Mouse (Mus musculus) telencephalon, adult 2 months (tissue): Measurements from ENCODE around the gene Trim24.
"Not testable (repeated sequence)": the region's sequence is repeated elsewhere in the genome, so short reads cannot be mapped to it uniquely, and the experiment has no call there.

Source experiments
- DNase-seq: peaks from one replicate; pipeline ENCODE4 v3.0.0-alpha.2; 2011; ENCODE audit warnings: low read depth, low spot score

Gene Trim24

GRCm38 (mm10) chr6:37870245-37871136 is at the start of gene Trim24:
Gene Trim24, plus strand, starts transcription at chr6:37870811.
- peak; percentile 98 for DNase-seq

GRCm38 (mm10) chr6:37821531-37822051 is 49.0 kb upstream of the Trim24 start:
- no peak for DNase-seq

DNA sequence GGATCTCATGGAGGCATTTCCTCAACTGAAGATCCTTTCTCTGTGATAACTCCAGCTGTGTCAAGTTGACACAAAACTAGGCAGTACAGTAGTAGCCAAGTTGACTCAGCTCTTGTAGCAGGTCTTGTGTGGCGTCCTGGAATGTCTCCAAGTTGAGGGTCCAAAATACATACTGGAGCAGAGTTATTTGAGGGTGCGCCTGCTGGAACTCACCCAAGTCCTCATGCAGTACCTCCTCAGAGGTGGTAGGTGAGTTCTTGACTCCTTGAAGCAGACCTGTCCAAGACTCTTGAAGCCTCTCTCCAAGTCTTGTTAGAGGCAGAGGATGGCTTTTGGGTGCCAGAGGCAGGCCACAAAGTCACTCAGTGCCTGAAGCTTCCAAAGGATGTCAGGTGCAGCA is 48.2 kb upstream of the Trim24 start:
- DNase-seq: no peak

- no peak for DNase-seq
Observed at GRCm38 (mm10) chr6:37823731-37824130, 46.9 kb upstream of the Trim24 start.

GRCm38 (mm10) chr6:37825331-37826115 is 45.1 kb upstream of the Trim24 start:
- DNase-seq: not testable (repeated sequence)

DNA sequence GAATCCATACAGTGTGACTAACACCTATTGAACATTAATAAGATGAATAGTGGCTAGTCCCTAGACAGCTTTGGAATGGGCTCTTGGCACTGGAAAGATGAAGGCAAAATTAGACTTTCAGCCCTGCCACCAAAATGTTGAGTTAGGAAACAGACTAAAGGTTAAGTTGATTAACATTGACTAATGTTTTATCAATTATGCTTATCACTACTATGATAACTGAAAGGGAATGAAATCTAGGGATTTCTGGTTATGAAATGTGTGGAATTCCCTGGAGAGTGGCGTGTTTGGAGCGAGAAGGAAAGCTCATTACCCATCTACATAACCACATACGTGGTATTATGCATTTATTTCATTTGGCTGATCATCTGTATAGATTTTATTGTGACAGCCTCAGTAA is 41.7 kb upstream of the Trim24 start:
- no peak for DNase-seq

DNA sequence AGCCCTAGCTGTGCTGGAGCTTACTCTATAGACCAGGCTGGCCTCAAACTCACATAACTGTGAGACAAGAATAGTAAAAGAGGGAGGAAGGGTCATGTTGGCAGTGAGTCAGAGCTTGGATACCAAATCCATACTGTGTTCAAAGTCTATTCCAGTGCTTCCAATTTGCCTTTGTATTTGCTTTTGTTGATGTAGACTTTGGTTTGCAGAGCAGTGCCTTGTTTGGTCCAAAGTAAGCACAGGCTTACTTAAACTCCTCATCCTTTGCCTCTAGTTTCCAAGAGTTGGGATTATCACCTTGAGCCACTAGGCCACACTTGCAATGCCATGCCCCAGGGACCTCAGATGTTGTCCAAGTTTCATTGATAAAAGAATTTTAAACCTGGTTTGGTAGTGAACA is 41.0 kb upstream of the Trim24 start:
- DNase-seq: no peak

DNA sequence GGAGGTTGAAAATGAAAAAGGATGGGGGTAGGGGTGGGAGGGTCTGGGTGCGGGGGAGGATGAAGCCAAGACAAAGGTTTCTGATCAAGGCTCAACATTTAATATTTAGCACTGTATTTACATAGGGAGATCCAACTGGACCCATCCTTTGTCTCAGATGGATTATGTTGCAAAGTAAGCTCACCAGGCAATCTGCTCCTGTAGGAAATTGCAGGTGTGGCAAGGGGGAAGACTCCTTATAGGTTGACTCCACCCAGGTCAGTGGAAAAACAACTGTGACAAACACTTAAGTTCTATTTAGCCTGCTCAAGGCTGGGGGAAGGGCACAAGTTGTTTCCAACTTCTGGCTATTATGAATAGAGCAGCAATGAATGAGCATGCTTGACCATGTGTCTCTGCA is 36.9 kb upstream of the Trim24 start:
- DNase-seq: no peak

- DNase-seq: not testable (repeated sequence)
Observed at GRCm38 (mm10) chr6:37836951-37837565, 33.6 kb upstream of the Trim24 start.

DNA sequence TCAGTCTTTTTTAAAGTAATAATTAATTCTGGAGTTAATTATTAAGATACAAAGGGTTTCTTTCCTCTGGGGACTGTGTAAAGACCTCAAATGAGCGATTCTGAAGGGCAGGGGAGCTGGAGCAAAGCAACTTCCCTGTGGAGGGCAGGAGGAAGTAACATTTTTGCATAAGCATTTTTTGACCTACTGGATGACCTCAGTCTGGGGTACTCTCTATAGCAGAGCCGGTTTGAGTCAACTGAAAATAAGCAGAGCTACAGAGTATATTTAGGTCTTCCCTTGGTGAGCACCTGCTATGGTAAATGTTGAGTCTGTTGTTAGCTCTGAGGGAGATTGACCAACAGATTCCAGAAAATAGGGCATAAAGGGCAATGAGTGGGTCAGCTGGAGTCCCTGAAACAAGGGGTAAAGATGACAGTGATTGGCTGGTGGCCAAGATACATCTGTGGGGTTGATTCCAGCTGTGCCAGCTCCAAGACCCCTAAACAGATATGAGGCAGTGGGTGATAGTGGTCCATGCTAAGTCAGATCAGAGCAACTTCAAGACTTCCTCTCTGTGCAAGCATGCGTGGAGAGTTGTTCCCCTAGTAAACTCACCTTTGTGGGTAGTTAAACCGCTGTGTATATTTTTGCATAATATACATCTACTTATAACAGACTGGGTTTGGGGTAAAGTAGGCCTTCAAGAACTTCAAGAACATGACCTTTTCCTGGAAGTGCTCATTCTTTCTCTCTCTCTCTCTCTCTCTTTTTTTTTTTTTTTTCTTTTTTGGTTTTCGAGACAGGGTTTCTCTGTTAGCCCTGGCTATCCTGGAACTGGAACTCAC is 27.6 kb upstream of the Trim24 start:
- DNase-seq: no peak

GRCm38 (mm10) chr6:37843647-37844273 is 26.9 kb upstream of the Trim24 start:
- DNase-seq: no peak

- DNase-seq: not testable (repeated sequence)
Observed at GRCm38 (mm10) chr6:37844947-37845346, 25.7 kb upstream of the Trim24 start.

DNA sequence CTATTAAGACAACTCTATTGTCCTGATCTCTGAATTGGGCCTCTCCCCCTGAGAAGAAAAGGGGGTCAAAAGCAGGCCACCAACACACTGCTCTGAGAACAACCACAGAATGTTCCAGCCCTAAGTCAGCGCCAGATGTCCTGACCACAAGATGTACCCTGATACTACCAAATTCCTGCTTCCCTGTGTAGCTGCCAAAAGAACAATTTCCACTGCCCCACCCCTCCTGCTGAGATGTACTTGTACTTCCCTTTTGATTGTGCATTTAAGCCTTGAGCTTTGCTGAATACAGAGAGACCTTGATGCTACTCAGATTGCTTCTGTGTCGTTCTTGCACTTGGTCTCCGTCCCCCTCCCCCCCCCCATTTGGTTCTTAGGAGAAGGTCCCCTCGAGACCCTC is 23.1 kb upstream of the Trim24 start:
- not testable (repeated sequence) for DNase-seq

DNA sequence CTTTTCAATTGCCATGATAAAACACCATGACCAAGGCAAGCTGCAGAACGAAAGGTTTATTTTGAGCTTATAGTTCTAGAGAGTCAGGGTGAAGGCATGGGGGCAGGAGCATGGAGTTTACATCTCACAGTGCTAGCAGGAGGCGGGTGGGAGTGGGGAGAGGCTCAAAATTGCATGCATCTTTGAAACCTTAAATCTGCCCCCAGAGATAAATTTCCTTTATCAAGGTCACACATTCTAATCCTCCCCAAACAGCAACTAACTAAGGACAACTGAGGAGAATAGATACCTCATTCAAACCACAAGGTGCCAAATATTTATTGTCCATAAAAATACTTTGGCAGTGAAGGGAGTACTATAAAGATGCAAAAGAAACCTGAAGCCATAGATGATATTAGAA is 19.3 kb upstream of the Trim24 start:
- DNase-seq: no peak

DNA sequence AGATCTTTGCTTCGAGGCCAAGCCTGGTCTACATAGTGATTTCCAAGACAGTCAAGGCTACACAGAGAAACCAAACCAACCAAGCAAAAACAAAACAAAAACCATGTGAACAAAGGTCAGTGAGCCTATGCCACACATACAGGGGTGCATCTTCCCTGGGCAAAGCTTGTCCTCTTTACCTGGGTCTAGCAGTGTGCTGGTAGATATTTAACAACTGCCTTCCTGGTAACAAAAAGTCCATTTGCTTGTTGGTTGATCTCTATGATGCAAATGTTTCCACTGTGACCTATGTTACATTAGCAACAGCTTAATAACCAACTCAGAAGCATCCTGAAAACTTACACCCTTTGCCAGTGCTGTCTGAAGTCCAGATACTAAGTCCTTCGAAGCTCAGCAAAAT is 17.3 kb upstream of the Trim24 start:
- DNase-seq: no peak

GRCm38 (mm10) chr6:37855384-37855783 is 15.2 kb upstream of the Trim24 start:
- no peak for DNase-seq

DNA sequence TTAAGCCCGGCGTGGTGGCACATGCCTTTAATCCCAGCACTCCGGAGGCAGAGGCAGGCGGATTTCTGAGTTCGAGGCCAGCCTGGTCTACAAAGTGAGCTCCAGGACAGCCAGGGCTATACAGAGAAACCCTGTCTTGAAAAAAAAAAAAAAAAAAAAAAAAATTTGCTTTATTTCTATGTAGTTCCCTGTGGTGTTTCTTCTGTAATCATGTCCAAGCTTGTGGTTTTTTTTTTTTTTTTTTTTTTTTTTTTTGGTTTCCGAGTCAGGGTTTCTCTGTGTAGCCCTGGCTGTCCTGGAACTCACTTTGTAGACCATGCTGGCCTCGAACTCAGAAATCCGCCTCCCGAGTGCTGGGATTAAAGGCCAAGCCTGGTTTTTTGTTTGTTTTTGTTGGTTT is 14.3 kb upstream of the Trim24 start:
- DNase-seq: not testable (repeated sequence)

DNA sequence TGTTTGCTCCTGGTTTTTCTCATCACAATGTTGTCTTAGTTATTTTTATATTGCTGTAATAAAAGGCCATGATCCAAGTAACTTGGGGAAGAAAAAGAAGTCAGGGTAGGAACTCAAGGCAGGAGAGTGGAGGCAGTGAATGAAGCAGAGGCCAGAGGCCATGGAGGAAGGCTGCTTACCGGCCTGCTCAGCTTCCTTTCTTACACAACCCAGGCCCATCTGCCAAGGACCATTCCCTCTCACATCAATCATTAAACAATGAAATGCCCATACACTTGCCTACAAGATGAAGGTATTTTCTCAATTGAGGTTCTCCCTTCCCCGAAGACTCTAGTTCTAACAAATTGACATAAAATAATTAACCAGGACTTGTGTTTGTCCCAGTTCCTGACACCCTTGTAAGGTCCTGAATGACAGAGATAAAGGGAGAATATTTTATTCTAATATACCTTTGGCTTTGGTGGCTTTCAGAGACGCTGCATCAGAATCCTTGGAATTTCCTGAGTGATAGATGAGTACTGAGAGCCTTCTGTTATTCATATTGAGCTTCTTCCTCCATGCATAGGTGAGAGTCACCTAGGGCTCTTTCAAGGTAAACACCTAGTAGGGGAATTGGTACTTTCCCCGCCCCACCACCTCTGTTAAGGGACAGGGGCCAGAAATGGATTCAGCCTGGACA is 13.3 kb upstream of the Trim24 start:
- no peak for DNase-seq

DNA sequence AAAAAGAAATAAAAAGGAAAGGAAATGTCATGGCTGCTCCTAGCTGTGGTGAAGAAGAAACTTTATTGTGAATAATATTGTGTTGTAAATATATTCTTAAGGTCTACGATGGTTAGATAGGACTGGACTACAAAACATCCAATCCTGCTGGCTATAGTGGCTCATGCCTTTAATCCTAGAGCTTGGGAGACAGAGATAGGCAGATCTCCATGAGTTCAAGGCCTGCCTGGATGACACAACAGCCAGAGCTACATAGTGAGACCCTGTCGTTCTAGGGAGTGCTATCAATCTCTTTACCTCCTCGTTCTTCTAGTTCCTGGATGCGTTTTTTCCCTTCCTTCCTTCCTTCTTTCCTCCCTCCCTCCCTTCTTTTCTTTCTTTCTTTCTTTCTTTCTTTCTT is 12.5 kb upstream of the Trim24 start:
- DNase-seq: no peak

GRCm38 (mm10) chr6:37862893-37863292 is 7.7 kb upstream of the Trim24 start:
- DNase-seq: no peak
